Mouse (Mus musculus) kidney, adult 2 months (tissue): ENCODE results near the gene Pum2.

Source experiments
- CTCF ChIP-seq: fragments of 200-500 bp; conservative IDR thresholded peaks from 2 replicates; pipeline ENCODE4 v1.5.1; 2011; ENCODE audit warnings: low read depth, mild to moderate bottlenecking, control low read depth, low read length, moderate library complexity, mixed read lengths; ENCODE audit not compliant: insufficient read depth, insufficient read length
- POLR2A ChIP-seq: fragments of 200-500 bp; IDR thresholded peaks from one replicate; pipeline ENCODE4 v1.6.1; 2011; ENCODE audit warnings: low read depth, low read length, control low read depth

- TF ChIP-seq CTCF (no peak), POLR2A (no peak)
These were observed 99.4 kb downstream of the Pum2 start for GRCm38 (mm10) chr12:8773336-8773735.
